Mouse (Mus musculus): ENCODE data around the gene Ctsj. TPM values are rescaled to one million over a fixed set of nuclear protein-coding genes. Genes with fewer than 3 reads are reported as not detected.

Gene Ctsj
- polyA plus RNA-seq, 1 experiment, result not detected

- TF ChIP-seq USF1 (IDR thresholded peaks at IDR 0.05; ENCODE audit: low read depth), result no peak
- TF ChIP-seq MYOG (IDR thresholded peaks at IDR 0.05; ENCODE audit: control insufficient read depth, extremely low read depth, insufficient read length), result no peak
- TF ChIP-seq CEBPB (IDR thresholded peaks at IDR 0.05; ENCODE audit: low read depth), result no peak
- no peak for TF ChIP-seq CTCF (IDR thresholded peaks at IDR 0.05; ENCODE audit: control insufficient read depth, insufficient read depth, insufficient read length)
- no peak for TF ChIP-seq MYOD1 (IDR thresholded peaks at IDR 0.05; ENCODE audit: control insufficient read depth, insufficient read length, low read depth)
- no peak for TF ChIP-seq FOSL1 (IDR thresholded peaks at IDR 0.05; ENCODE audit: insufficient read depth, low read length, poor library complexity, severe bottlenecking)
- TF ChIP-seq MAX (IDR thresholded peaks at IDR 0.05), result no peak
- H3K36me3 ChIP-seq (ENCODE audit: control insufficient read depth, insufficient read depth), result no peaks in the 10 kb centered on the region
These were observed 44.1 kb downstream of the Ctsj start for GRCm38 (mm10) chr13:60961706-60962105.

More at GRCm38 (mm10) chr13:60961706-60962105, 44.1 kb downstream of the Ctsj start:
- no peaks in the 10 kb centered on the region for H3K27me3 ChIP-seq (ENCODE audit: control insufficient read depth, insufficient read depth, insufficient read length)
- no peak overlapping the region for H3K4me3 ChIP-seq (ENCODE audit: insufficient read depth, poor library complexity, severe bottlenecking)
- H3ac ChIP-seq (ENCODE audit: control insufficient read depth, insufficient read length, low read depth), result no peak overlapping the region
- no peaks in the 10 kb centered on the region for H3K79me3 ChIP-seq (ENCODE audit: low read depth)
- no peaks in the 10 kb centered on the region for H3K79me2 ChIP-seq (ENCODE audit: control insufficient read depth, insufficient read depth)

Other genes with a start within 250 kb of the Ctsj start
- not detected for gene BC051665, start 219.6 kb downstream of the Ctsj start, polyA plus RNA-seq (2012; fragmentation: generic; extraction: Trizol)
- gene Ctsll3, start 203.1 kb downstream of the Ctsj start, polyA plus RNA-seq (2012; fragmentation: generic; extraction: Trizol), result not detected
- gene 4930486L24Rik, start 141.5 kb downstream of the Ctsj start, polyA plus RNA-seq (2012; fragmentation: generic; extraction: Trizol), result 0.11 TPM
- gene Gm49392, start 109.1 kb downstream of the Ctsj start, polyA plus RNA-seq (2012; fragmentation: generic; extraction: Trizol), result 0.08 TPM
- 0.57 TPM for gene Ctla2b, start 108.5 kb downstream of the Ctsj start, polyA plus RNA-seq (2012; fragmentation: generic; extraction: Trizol)
- not detected for gene Tpbpb, start 101.1 kb downstream of the Ctsj start, polyA plus RNA-seq (2012; fragmentation: generic; extraction: Trizol)
- gene Gm49393, start 70.4 kb downstream of the Ctsj start, polyA plus RNA-seq (2012; fragmentation: generic; extraction: Trizol), result not detected
- 0.21 TPM for gene Gm49391, start 69.4 kb downstream of the Ctsj start, polyA plus RNA-seq (2012; fragmentation: generic; extraction: Trizol)
- gene Ctla2a, start 69.3 kb downstream of the Ctsj start, polyA plus RNA-seq (2012; fragmentation: generic; extraction: Trizol), result 1.6 TPM
- not detected for gene Tpbpa, start 64.0 kb downstream of the Ctsj start, polyA plus RNA-seq (2012; fragmentation: generic; extraction: Trizol)
- gene Ctsq, start 34.7 kb upstream of the Ctsj start, polyA plus RNA-seq (2012; fragmentation: generic; extraction: Trizol), result not detected
- gene Ctsr, start 158.3 kb upstream of the Ctsj start, polyA plus RNA-seq (2012; fragmentation: generic; extraction: Trizol), result not detected
- gene Cts6, start 197.5 kb upstream of the Ctsj start, polyA plus RNA-seq (2012; fragmentation: generic; extraction: Trizol), result not detected
- not detected for gene Cts8, start 249.4 kb upstream of the Ctsj start, polyA plus RNA-seq (2012; fragmentation: generic; extraction: Trizol)

Measured in C2C12 (cell line).